Mouse (Mus musculus) embryonic stem cell, embryonic (primary cell): ENCODE data around the gene Spdye4a.

ENCODE experiments used
- CTCF ChIA-PET, 4 experiments: fragments of 300-600 bp in 2 of 4; fragments of 350-600 bp in 2 of 4; sonication (Branson Sonifier 250); formaldehyde crosslinking; loops; one replicate each; lab custom pipeline; 2022; ENCODE audit warnings: inconsistent platforms in 2 of 4; lab: Charles Lee
- POLR2A ChIA-PET, 4 experiments: fragments of 300-600 bp in 2 of 4; fragments of 350-600 bp in 2 of 4; sonication (Branson Sonifier 250); formaldehyde crosslinking; loops; one replicate each; lab custom pipeline; 2022; ENCODE audit warnings: antibody characterized with exemption in 4 of 4, inconsistent platforms in 1 of 4; lab: Charles Lee

The Spdye4a gene

GRCm38 (mm10) chr5:143177541-143178200 lies 49.0 kb downstream of the Spdye4a start:
- CTCF ChIA-PET: interaction anchor here in 2 of 4 experiments (0.8 to 3.0 kb wide), 9 partner anchors 11 to 242 kb away, joined by 3 to 14 read pairs (median 3); no protein-coding TSS in a partner anchor
- POLR2A ChIA-PET: interaction anchor here in 2 of 4 experiments (0.6 to 6.4 kb wide), 6 partner anchors 11 to 56 kb away, joined by 3 to 50 read pairs (median 4); no protein-coding TSS in a partner anchor

DNA sequence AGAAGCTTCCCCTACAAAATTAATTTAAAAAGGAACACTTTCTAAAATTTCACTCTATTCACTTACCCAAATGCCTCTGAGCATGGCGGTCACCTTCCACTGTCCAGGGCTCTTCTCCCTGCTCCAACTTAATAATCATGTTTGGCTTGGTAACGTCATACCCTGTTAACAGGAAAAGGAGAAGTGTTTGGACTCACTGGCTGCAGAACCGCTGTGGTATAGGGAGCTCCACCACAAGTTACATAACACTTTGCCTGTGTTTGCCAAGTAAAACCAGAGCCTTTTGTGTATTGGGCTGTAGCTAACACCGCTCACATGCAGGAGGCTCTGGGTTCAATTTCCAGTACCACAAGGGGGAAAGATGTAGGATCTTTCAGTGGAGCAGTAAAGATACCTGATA lies 50.7 kb downstream of the Spdye4a start:
- POLR2A ChIA-PET: interaction anchor here in 2 of 4 experiments (0.7 to 6.4 kb wide), 2 partner anchors 11 to 275 kb away, joined by 3 to 50 read pairs; no protein-coding TSS in a partner anchor
- CTCF ChIA-PET: interaction anchor here in 2 of 4 experiments (0.5 to 1.0 kb wide), 2 partner anchors 27 to 122 kb away, joined by 3 read pairs; no protein-coding TSS in a partner anchor
